Mouse (Mus musculus) lung, postnatal 0 days (tissue): Measurements from ENCODE around the gene Cdc42ep5.
"Not testable (repeated sequence)": the region's sequence is repeated elsewhere in the genome, so short reads cannot be mapped to it uniquely, and the experiment has no call there.

ENCODE experiments used
- CTCF ChIP-seq: IDR thresholded peaks from 2 replicates; pipeline ENCODE4 v1.5.1; 2016; ENCODE audit warnings: antibody characterized with exemption, mild to moderate bottlenecking
- EP300 ChIP-seq: IDR thresholded peaks from 2 replicates; pipeline ENCODE4 v1.6.1; 2016; ENCODE audit warnings: antibody characterized with exemption, mild to moderate bottlenecking, control low read depth

DNA sequence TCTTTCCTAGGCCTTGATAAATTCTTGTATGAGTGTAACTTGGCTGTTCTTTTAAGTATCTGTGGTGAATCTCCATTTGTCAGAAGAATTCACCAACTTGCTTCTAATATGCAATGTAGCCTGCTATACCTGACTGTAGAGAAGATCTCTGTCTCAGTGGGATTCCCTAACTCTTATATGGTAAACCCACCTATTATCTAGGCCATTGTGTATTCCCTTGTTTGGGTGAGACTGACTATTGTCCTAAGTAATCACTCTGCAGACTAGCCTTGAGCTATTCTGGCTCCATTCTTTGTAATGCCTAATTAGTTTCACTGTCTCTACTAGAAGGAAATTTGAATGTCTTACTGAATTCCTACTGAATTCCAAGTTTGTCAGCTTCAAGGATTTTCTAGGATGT is 48.8 kb upstream of the Cdc42ep5 start:
- not testable (repeated sequence) for TF ChIP-seq EP300, CTCF
